Mouse (Mus musculus) urinary bladder, postnatal 14 days (tissue): ENCODE results near the gene Gpr89.

Source experiments
- DNase-seq: peaks from one replicate; pipeline ENCODE4 v3.0.0; 2021; ENCODE audit warnings: low spot score

Gene Gpr89

GRCm38 (mm10) chr3:96823701-96824100 is 81.4 kb downstream of the Gpr89 start:
- no peak for DNase-seq

DNA sequence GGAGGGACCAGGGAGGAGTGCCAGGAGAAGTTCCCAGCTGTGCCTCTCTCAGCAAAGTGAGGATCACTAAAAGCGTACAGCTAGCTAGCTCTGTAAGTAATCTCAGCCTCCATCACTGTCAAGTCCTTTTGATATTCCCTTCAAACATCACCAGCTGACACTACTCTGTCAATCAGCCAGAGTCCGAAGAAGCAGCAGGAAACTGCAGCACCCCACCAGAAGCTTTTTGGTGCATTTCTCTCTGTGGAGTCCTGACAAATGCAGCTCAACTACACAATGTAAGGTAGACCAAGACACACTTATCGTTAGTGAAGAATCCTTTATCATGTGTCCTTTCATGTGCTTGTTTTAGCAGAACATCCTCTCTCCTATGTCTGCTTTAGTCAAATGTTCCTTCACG is 83.6 kb downstream of the Gpr89 start:
- DNase-seq: no peak

- no peak for DNase-seq
Observed at GRCm38 (mm10) chr3:96820116-96820915, 84.8 kb downstream of the Gpr89 start.
